Mouse (Mus musculus) hindbrain, postnatal 0 days (tissue): ENCODE measurements at regions not wholly inside any gene's neighbourhood (a gene's known extent, or its start where the extent isn't known, plus 50 kb on each side); places are given as distances from the start of the nearest gene placed in this dataset.

Experiments used
- ATAC-seq: fragments of 200-750 bp; cut with Nextera tagmentation; 2 replicates; pipeline ENCODE4 v1.8.0; 2017; ENCODE audit warnings: mild to moderate bottlenecking, moderate TSS enrichment, moderate library complexity
- DNase-seq: peaks from one replicate; pipeline ENCODE4 v3.0.0-alpha.2; 2015; ENCODE audit warnings: low spot score
- H3K27ac ChIP-seq: fragments of 300-500 bp; sonication (generic); 2 replicates; pipeline ENCODE4 v1.5.1; 2014; ENCODE audit warnings: mild to moderate bottlenecking
- H3K27me3 ChIP-seq: fragments of 300-500 bp; sonication (generic); 2 replicates; pipeline ENCODE4 v1.6.1; 2014; ENCODE audit warnings: low read length, mixed read lengths; ENCODE audit not compliant: insufficient read depth
- H3K36me3 ChIP-seq: fragments of 300-500 bp; sonication (generic); 2 replicates; pipeline ENCODE4 v1.6.1; 2014; ENCODE audit warnings: low read length, mixed read lengths; ENCODE audit not compliant: insufficient read depth
- H3K4me1 ChIP-seq: fragments of 300-500 bp; sonication (generic); 2 replicates; pipeline ENCODE4 v1.6.1; 2014; ENCODE audit warnings: antibody characterized with exemption, low read length, mixed read lengths; ENCODE audit not compliant: insufficient read depth
- H3K4me2 ChIP-seq: fragments of 300-500 bp; sonication (generic); 2 replicates; pipeline ENCODE4 v1.6.1; 2014; ENCODE audit warnings: low read depth, mild to moderate bottlenecking, low read length, moderate library complexity, mixed read lengths
- H3K4me3 ChIP-seq: fragments of 300-500 bp; sonication (generic); 2 replicates; pipeline ENCODE4 v1.5.1; 2014; ENCODE audit warnings: low read length
- H3K9ac ChIP-seq: fragments of 300-500 bp; sonication (generic); replicated peaks from 2 replicates; pipeline ENCODE4 v1.6.1; 2014; ENCODE audit warnings: mild to moderate bottlenecking, low read length, moderate library complexity, mixed read lengths
- H3K9me3 ChIP-seq: fragments of 300-500 bp; sonication (generic); 2 replicates; pipeline ENCODE4 v1.6.1; 2016; ENCODE audit warnings: low read length, mixed read lengths
- CTCF ChIP-seq: IDR thresholded peaks from 2 replicates; pipeline ENCODE4 v1.5.1; 2016; ENCODE audit warnings: antibody characterized with exemption, control low read depth, low read depth
- WGBS: fragments of 180-500 bp; shearing (Covaris S2); extraction: QIAGEN DNeasy Blood & Tissue Kit; methylation state at CpG from one replicate; pipeline ENCODE4 v1.1.7; 2014; 5-methylcytosine and 5-hydroxymethylcytosine counted together

DNA sequence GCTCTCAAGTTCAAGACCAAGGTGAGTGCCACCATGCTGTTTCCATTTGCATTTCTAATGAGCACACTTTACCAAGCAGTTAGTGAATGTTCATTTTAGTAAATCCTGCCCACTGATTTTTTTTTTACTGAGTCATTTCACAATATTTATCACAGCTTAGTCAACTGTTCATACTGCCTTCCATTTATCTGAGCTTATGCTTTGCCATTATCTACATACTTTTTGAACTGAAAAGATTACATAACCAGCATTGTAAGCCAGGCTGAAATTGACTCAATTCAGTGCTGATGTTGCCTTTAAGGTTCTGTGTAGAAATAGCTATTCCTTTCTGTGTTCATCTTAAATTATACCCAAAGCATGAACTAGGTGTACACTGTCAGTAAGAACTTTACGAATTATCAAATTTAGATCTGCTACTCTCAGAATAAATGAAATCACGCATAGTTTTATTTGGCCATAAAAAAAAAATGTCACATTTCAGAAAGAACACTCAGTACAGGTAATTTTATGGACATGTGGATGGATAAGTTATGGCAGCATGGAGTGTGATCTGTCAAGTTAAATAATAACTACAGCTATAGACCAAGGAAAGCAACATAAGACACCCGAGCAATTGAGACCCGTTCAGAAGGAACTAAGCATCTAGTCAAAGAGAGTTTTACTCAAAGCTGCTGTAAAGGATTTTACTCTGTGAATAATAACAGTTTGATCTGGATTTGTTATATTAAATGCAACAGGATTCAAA, 645.9 kb upstream of the Chordc1 start:
- H3K4me1 ChIP-seq: no peaks in the 10 kb centered on the region
- H3K27me3 ChIP-seq: no peaks in the 10 kb centered on the region
- no peaks in the 10 kb centered on the region for H3K36me3 ChIP-seq
- DNase-seq (no peak), ATAC-seq (no peak)
- H3K4me3 ChIP-seq: no peak overlapping the region
- no peaks in the 10 kb centered on the region for H3K9me3 ChIP-seq
- no peak overlapping the region for H3K9ac ChIP-seq
- no peak for TF ChIP-seq CTCF
- no peak overlapping the region for H3K27ac ChIP-seq
- WGBS: 91% methylated on average over 4 of the region's 4 CpGs
- H3K4me2 ChIP-seq: no peak overlapping the region

DNA sequence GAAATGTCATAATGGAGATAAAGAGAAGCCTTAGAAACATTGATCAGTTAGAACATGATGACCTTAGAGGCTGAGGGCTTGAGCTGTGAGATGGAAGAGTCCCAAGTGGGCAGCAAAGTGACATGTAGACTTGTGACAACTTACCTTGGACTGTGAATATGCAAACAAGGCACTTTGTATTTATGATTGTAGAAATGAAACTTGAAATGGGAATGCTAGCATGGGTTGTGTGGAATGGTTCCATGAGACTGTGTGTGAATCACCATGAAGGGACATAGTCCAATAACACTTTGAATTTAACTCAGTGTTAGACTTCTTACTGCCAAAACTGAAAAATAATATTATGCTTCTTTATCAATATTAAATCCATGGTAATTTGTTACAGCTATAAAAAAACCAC, 638.1 kb upstream of the Chordc1 start:
- no peaks in the 10 kb centered on the region for H3K9me3 ChIP-seq
- TF ChIP-seq CTCF: no peak
- H3K9ac ChIP-seq: no peak overlapping the region
- H3K4me1 ChIP-seq: no peaks in the 10 kb centered on the region
- ATAC-seq: no peak
- H3K27me3 ChIP-seq: no peaks in the 10 kb centered on the region
- no peaks in the 10 kb centered on the region for H3K36me3 ChIP-seq
- H3K27ac ChIP-seq: no peak overlapping the region
- no peak overlapping the region for H3K4me2 ChIP-seq
- H3K4me3 ChIP-seq: no peak overlapping the region
- DNase-seq: no peak

GRCm38 (mm10) chr9:17664113-17664512, 627.8 kb upstream of the Chordc1 start:
- no peak overlapping the region for H3K4me3 ChIP-seq
- DNase-seq (no peak), ATAC-seq (no peak)
- H3K4me1 ChIP-seq: no peaks in the 10 kb centered on the region
- 20% methylated on average over 1 of the region's 1 CpGs for WGBS
- no peak for TF ChIP-seq CTCF
- H3K4me2 ChIP-seq: no peak overlapping the region
- no peak overlapping the region for H3K27ac ChIP-seq
- no peak overlapping the region for H3K9ac ChIP-seq
- H3K9me3 ChIP-seq: no peaks in the 10 kb centered on the region
- H3K27me3 ChIP-seq: no peaks in the 10 kb centered on the region
- H3K36me3 ChIP-seq: no peaks in the 10 kb centered on the region

DNA sequence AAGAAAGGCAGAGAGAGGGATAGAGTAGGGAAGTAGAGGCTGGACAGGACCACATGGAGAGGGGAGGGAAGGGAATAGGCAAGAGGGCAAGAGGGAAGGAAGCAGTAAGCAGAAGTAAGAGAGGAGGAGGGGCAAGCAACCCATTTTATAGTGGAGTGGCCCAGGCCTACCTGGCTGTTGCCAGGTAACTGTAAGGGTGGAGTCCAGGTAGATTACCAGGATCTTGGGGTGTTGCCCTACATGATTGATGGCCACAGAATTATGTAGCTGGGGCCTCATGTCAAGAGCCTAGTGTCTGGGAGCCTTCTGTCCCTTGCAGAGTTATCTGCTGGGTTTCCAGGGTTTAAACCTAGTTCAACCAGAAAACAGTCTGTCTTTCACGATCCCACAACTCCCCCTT, 623.7 kb upstream of the Chordc1 start:
- no peak overlapping the region for H3K4me2 ChIP-seq
- H3K9me3 ChIP-seq: no peaks in the 10 kb centered on the region
- no peaks in the 10 kb centered on the region for H3K36me3 ChIP-seq
- H3K9ac ChIP-seq: no peak overlapping the region
- TF ChIP-seq CTCF: no peak
- no peaks in the 10 kb centered on the region for H3K27me3 ChIP-seq
- H3K27ac ChIP-seq: no peak overlapping the region
- 74% methylated on average over 1 of the region's 1 CpGs for WGBS
- H3K4me1 ChIP-seq: no peaks in the 10 kb centered on the region
- ATAC-seq: no peak
- H3K4me3 ChIP-seq: no peak overlapping the region
- no peak for DNase-seq

DNA sequence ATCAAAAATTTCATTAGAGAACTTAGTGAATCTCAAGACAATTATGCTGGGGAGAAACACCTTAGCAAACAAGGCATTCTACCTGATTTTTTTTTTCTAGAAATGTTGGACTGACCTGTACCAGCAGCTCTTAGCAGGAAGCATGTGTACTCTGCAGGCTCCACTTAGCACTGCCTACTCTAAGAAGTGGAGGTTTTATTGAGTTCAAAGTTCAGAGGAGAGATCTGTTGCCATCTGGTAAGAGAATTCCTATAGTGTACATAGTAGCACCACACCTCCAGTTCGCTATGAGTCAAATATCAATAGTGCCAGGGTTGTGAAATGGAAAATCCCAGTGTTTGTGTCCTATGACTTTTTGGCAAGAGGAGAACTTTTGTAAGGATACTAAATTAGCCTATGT, 616.4 kb upstream of the Chordc1 start:
- H3K4me1 ChIP-seq: no peaks in the 10 kb centered on the region
- DNase-seq (no peak), ATAC-seq (no peak)
- no peak for TF ChIP-seq CTCF
- no peak overlapping the region for H3K27ac ChIP-seq
- no peaks in the 10 kb centered on the region for H3K27me3 ChIP-seq
- H3K9me3 ChIP-seq: no peaks in the 10 kb centered on the region
- H3K4me2 ChIP-seq: no peak overlapping the region
- 88% methylated on average over 1 of the region's 1 CpGs for WGBS
- H3K9ac ChIP-seq: no peak overlapping the region
- no peaks in the 10 kb centered on the region for H3K36me3 ChIP-seq
- H3K4me3 ChIP-seq: no peak overlapping the region
